Mouse (Mus musculus): ENCODE measurements around the gene Slc22a6. TPM values are rescaled to one million over a fixed set of nuclear protein-coding genes. Genes with fewer than 3 reads are reported as not detected.

Gene Slc22a6
- 0.06 and 0.47 TPM in 2 replicates for polyA plus RNA-seq (2016; fragmentation: Nextera tagmentation; extraction: Ambion mirVana)

DNA sequence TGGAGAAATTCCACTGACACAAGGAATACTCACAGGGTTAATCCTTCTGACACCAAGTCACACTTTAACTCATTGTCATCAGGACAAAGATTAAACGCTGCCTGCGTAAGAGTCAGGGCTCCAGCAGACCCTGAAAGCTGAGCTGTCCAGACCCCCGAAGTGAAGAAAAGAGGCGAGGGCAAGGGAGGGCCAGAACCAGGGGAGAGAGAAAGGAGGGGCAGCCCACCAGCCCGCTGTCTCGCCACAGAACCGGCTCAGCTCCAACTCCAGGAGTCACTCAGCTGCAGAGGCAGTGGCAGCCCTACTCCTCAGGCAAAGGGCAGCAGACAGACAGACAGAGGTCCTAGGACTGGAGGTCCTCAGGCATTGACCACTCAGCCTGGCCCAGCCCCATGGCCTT is at the start of gene Slc22a6:
Gene Slc22a6, plus strand, starts transcription at position 136 of the 400 bp plus-strand sequence.
- H3K4me3 ChIP-seq: no peak within 1 kb of the TSS
- H3K27me3 ChIP-seq (ENCODE audit: low read depth, poor library complexity, severe bottlenecking): 0 out of 2 replicates have a peak, but pooled peaks cover 4% of the 10 kb centered on the region
- DNase-seq (ENCODE audit: low spot score): peak; percentile 40
- peaks cover 11% of the 10 kb centered on the region for H3K4me1 ChIP-seq
- no peaks in the 10 kb centered on the region for H3K9me3 ChIP-seq (replicated peaks)
- H3K36me3 ChIP-seq: no peaks in the 10 kb centered on the region
- 8% methylated on average over 7 of the region's 7 CpGs for WGBS
- peak within 1 kb of the TSS; percentile 30; the same call in 1 of the 2 replicates for H3K27ac ChIP-seq (replicated peaks)

DNA sequence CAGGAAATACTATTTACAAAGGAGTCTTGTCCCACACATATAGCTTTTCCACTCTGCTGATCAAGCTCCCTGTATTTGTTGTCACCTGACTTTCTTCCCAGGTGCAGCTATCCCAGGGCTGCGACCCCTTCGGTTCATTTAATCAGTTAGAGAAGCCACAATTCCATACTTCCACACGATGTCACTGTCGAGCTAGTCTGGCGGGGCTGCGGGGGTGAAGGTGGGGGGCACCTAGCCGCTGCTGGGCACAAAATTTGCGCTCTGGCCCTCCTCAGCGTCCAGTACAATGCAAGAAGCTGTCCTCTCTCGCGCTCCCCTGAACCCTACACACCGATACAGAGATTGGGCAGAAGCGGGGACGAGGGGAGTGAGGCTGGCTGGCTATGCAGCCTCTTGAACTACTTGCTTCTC is 48.4 kb upstream of the Slc22a6 start:
- WGBS: 4% methylated on average over 14 of the region's 14 CpGs
- Histone ChIP-seq H3K36me3 (no peaks in the 10 kb centered on the region), H3K4me1 (peaks cover 20% of the 10 kb centered on the region), H3K9me3 (replicated peaks) (no peaks in the 10 kb centered on the region), H3K27me3 (ENCODE audit: low read depth, poor library complexity, severe bottlenecking) (no peaks in the 10 kb centered on the region), H3K4me3 (peak overlapping the region; percentile 47), H3K27ac (replicated peaks) (peak overlapping the region; percentile 61)
- DNase-seq (ENCODE audit: low spot score): peak; percentile 49

GRCm38 (mm10) chr19:8570341-8571040 is 47.3 kb upstream of the Slc22a6 start:
- no peak for DNase-seq (ENCODE audit: low spot score)
- WGBS: 70% methylated on average over 2 of the region's 2 CpGs

GRCm38 (mm10) chr19:8571746-8572145 is 46.1 kb upstream of the Slc22a6 start:
- WGBS: 81% methylated on average over 7 of the region's 7 CpGs
- H3K36me3 ChIP-seq: no peaks in the 10 kb centered on the region
- no peaks in the 10 kb centered on the region for H3K9me3 ChIP-seq (replicated peaks)
- no peak for DNase-seq (ENCODE audit: low spot score)
- H3K27me3 ChIP-seq (ENCODE audit: low read depth, poor library complexity, severe bottlenecking): no peaks in the 10 kb centered on the region
- peaks cover 10% of the 10 kb centered on the region for H3K4me1 ChIP-seq
- H3K27ac ChIP-seq (replicated peaks): no peak overlapping the region
- no peak overlapping the region for H3K4me3 ChIP-seq

More at GRCm38 (mm10) chr19:8570341-8571040, 47.3 kb upstream of the Slc22a6 start:
- Histone ChIP-seq H3K9me3 (replicated peaks) (no peaks in the 10 kb centered on the region), H3K4me3 (no peak overlapping the region), H3K27ac (replicated peaks) (no peak overlapping the region), H3K4me1 (peaks cover 20% of the 10 kb centered on the region), H3K36me3 (no peaks in the 10 kb centered on the region), H3K27me3 (ENCODE audit: low read depth, poor library complexity, severe bottlenecking) (no peaks in the 10 kb centered on the region)

- no peak for DNase-seq (ENCODE audit: low spot score)
- peaks cover 7% of the 10 kb centered on the region for H3K4me1 ChIP-seq
- H3K27me3 ChIP-seq (ENCODE audit: low read depth, poor library complexity, severe bottlenecking): no peaks in the 10 kb centered on the region
- no peak overlapping the region for H3K4me3 ChIP-seq
- H3K27ac ChIP-seq (replicated peaks): no peak overlapping the region
- 36% methylated on average over 3 of the region's 3 CpGs for WGBS
- H3K36me3 ChIP-seq: no peaks in the 10 kb centered on the region
- no peaks in the 10 kb centered on the region for H3K9me3 ChIP-seq (replicated peaks)
Observed at GRCm38 (mm10) chr19:8572485-8572884, 45.4 kb upstream of the Slc22a6 start.

GRCm38 (mm10) chr19:8577432-8577831 is 40.4 kb upstream of the Slc22a6 start:
- 90% methylated on average over 4 of the region's 4 CpGs for WGBS

DNA sequence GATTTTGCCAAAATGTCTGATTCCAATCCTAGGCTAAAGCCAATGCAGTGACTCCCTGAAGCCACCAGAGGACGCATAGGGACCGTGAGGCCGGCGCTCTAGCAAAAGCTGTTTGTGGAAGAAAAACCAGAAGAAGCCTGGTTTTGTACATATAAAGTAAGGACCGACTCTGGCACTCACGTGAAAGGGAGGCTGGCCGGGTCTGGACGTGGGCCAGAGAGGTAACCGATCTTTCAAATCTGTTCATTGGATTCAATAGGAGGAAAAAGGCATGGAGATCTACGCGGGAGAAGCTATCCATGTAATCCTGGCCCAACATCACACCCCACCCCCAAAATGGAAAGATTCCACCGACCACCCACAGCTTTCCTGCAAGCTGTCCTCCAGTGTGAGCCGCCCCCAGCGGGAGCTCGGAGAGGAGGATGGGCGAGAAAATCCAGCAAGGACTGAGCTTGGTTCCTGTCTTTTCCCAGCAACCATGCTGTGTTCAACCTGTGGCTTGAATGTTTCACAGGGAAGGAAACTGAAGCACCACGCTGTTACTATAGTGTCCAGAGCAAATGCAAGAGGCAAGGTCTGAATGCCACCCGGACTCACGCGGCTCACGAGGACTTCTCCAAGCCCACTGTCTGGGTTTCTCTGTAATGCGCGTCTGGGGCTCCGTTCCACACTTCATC is 39.4 kb upstream of the Slc22a6 start:
- Histone ChIP-seq H3K4me1 (peaks cover 7% of the 10 kb centered on the region), H3K4me3 (peak overlapping the region; percentile 49), H3K36me3 (no peaks in the 10 kb centered on the region), H3K27ac (replicated peaks) (peak overlapping the region; percentile 46), H3K9me3 (replicated peaks) (no peaks in the 10 kb centered on the region), H3K27me3 (ENCODE audit: low read depth, poor library complexity, severe bottlenecking) (peaks cover 8% of the 10 kb centered on the region; the same call in 1 of the 2 replicates)
- 10% methylated on average over 24 of the region's 24 CpGs for WGBS
- peak; percentile 67 for DNase-seq (ENCODE audit: low spot score)

More at GRCm38 (mm10) chr19:8577432-8577831, 40.4 kb upstream of the Slc22a6 start:
- H3K9me3 ChIP-seq (replicated peaks): no peaks in the 10 kb centered on the region
- DNase-seq (ENCODE audit: low spot score): no peak
- no peak overlapping the region for H3K4me3 ChIP-seq
- no peak overlapping the region for H3K27ac ChIP-seq (replicated peaks)
- H3K27me3 ChIP-seq (ENCODE audit: low read depth, poor library complexity, severe bottlenecking): peaks cover 8% of the 10 kb centered on the region; the same call in 1 of the 2 replicates
- H3K4me1 ChIP-seq: peaks cover 7% of the 10 kb centered on the region
- no peaks in the 10 kb centered on the region for H3K36me3 ChIP-seq

- no peak for DNase-seq (ENCODE audit: low spot score)
- Histone ChIP-seq H3K9me3 (replicated peaks) (no peaks in the 10 kb centered on the region), H3K36me3 (no peaks in the 10 kb centered on the region), H3K4me3 (peak overlapping the region; percentile 49), H3K27me3 (ENCODE audit: low read depth, poor library complexity, severe bottlenecking) (peaks cover 8% of the 10 kb centered on the region; the same call in 1 of the 2 replicates), H3K4me1 (peaks cover 7% of the 10 kb centered on the region), H3K27ac (replicated peaks) (peak overlapping the region; percentile 46)
- 75% methylated on average over 2 of the region's 2 CpGs for WGBS
Observed at GRCm38 (mm10) chr19:8578970-8579342, 38.9 kb upstream of the Slc22a6 start.

DNA sequence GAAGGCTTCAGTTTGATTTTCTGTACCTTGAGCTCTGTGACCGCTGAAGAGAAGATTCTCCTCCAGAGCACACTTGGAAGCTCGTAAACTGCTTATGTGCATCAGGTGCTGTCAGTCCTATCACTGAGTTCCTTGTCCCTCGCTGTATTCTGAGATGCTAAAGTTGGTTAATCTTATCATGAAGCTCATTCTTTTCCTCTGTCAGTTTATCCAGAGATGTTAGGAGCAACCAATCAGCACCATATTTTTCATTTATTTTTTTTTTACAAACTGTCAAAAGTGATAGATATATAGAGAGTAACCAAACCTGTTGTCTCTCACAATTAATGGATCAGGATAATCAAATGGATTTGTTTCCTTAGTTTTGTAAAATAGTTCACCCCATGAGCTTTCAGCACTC is 32.5 kb upstream of the Slc22a6 start:
- DNase-seq (ENCODE audit: low spot score): no peak
- Histone ChIP-seq H3K27ac (replicated peaks) (no peak overlapping the region), H3K4me1 (no peaks in the 10 kb centered on the region), H3K4me3 (no peak overlapping the region), H3K36me3 (no peaks in the 10 kb centered on the region), H3K27me3 (ENCODE audit: low read depth, poor library complexity, severe bottlenecking) (no peaks in the 10 kb centered on the region), H3K9me3 (replicated peaks) (no peaks in the 10 kb centered on the region)
- 88% methylated on average over 3 of the region's 3 CpGs for WGBS

GRCm38 (mm10) chr19:8585899-8586298 is 31.9 kb upstream of the Slc22a6 start:
- Histone ChIP-seq H3K36me3 (no peaks in the 10 kb centered on the region), H3K4me3 (no peak overlapping the region), H3K27ac (replicated peaks) (no peak overlapping the region), H3K27me3 (ENCODE audit: low read depth, poor library complexity, severe bottlenecking) (no peaks in the 10 kb centered on the region), H3K9me3 (replicated peaks) (no peaks in the 10 kb centered on the region), H3K4me1 (peaks cover under 1% of the 10 kb centered on the region)
- 84% methylated on average over 2 of the region's 2 CpGs for WGBS
- no peak for DNase-seq (ENCODE audit: low spot score)

DNA sequence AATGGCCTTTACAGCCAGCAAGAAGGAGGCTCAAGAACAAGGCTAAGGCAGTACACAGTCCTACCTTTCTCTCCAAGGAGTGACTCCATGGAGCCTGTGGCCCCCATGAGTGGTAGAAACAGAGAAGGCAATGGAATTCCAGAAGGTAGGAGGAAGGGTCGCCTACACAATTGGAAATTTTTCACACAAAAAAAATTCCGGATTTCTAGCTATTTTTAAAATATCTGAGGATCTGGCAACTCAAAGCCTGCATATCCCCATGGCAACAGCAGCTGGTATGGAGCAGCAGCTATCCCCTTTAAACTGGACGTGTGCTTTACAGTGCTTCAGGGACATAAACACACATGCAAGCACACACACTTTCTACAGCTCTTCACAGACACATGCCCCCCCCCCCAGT is 31.5 kb upstream of the Slc22a6 start:
- Histone ChIP-seq H3K4me1 (peaks cover 5% of the 10 kb centered on the region), H3K27me3 (ENCODE audit: low read depth, poor library complexity, severe bottlenecking) (no peaks in the 10 kb centered on the region), H3K36me3 (no peaks in the 10 kb centered on the region), H3K27ac (replicated peaks) (no peak overlapping the region), H3K9me3 (replicated peaks) (no peaks in the 10 kb centered on the region), H3K4me3 (no peak overlapping the region)
- WGBS: 66% methylated on average over 3 of the region's 3 CpGs
- no peak for DNase-seq (ENCODE audit: low spot score)

DNA sequence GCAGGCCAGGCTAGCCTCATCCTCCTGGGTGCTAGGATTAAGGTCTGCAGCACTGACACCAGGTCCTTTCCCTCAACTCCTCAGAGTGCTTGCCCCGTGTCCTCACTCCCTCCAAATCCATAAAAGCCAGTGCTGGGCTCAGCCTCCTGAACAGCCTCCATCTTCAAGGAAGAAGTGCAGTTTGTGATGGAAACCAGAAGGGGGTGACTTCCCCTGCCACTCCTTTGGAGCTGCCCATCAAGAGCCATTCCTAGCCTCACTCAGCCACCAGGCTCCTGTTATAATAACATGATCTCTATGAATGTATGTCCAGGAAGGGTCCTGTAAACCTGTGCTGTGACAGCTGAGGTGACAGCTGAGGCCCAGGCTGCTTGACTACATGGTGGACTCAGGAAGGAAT is 30.5 kb upstream of the Slc22a6 start:
- WGBS: 73% methylated on average over 1 of the region's 1 CpGs
- H3K27me3 ChIP-seq (ENCODE audit: low read depth, poor library complexity, severe bottlenecking): no peaks in the 10 kb centered on the region
- no peak overlapping the region for H3K27ac ChIP-seq (replicated peaks)
- H3K4me3 ChIP-seq: no peak overlapping the region
- DNase-seq (ENCODE audit: low spot score): no peak
- no peaks in the 10 kb centered on the region for H3K36me3 ChIP-seq
- H3K9me3 ChIP-seq (replicated peaks): no peaks in the 10 kb centered on the region
- H3K4me1 ChIP-seq: peaks cover 11% of the 10 kb centered on the region

DNA sequence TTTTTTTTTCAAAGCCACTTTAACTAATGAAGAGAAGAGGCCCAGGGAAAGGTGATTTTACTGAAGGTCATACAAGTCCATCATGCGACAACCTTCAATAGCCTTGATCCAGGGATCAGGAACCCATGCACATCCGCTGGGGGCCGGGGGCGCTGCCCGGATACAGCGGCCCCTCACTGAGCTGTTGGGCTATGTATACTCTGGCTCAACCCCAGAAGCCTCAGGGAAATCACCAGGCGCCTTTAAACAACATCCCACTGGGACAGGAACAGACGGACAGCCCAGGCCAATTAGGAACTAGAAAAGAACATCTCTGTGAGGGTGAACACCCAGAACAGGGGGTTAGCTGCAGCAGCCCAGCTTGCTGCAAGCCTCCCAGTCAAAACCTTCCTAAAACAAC is 26.9 kb upstream of the Slc22a6 start, which contains the start of gene Slc22a8:
Gene Slc22a8, plus strand, starts transcription at position 301 of the 400 bp plus-strand sequence.
- H3K27ac ChIP-seq (replicated peaks): peak within 1 kb of the TSS; percentile 33; the same call in 1 of the 2 replicates
- DNase-seq (ENCODE audit: low spot score): no peak
- 74% methylated on average over 8 of the region's 8 CpGs for WGBS

More for the DNA sequence above, 26.9 kb upstream of the Slc22a6 start, which contains the start of gene Slc22a8:
- H3K9me3 ChIP-seq (replicated peaks): no peaks in the 10 kb centered on the region
- no peaks in the 10 kb centered on the region for H3K36me3 ChIP-seq
- H3K4me3 ChIP-seq: no peak within 1 kb of the TSS
- peaks cover 30% of the 10 kb centered on the region for H3K4me1 ChIP-seq
- H3K27me3 ChIP-seq (ENCODE audit: low read depth, poor library complexity, severe bottlenecking): no peaks in the 10 kb centered on the region

Data from midbrain, embryonic 10.5 days (tissue).